Mouse (Mus musculus) hindlimb bud, embryonic 11.5 days (tissue): ENCODE measurements around the gene Plcxd2.

Source experiments
- DNase-seq: peaks from one replicate; pipeline ENCODE4 v3.0.0-alpha.2; 2012; ENCODE audit warnings: low read depth, low spot score; ENCODE audit errors: extremely low spot score

Gene Plcxd2

DNA sequence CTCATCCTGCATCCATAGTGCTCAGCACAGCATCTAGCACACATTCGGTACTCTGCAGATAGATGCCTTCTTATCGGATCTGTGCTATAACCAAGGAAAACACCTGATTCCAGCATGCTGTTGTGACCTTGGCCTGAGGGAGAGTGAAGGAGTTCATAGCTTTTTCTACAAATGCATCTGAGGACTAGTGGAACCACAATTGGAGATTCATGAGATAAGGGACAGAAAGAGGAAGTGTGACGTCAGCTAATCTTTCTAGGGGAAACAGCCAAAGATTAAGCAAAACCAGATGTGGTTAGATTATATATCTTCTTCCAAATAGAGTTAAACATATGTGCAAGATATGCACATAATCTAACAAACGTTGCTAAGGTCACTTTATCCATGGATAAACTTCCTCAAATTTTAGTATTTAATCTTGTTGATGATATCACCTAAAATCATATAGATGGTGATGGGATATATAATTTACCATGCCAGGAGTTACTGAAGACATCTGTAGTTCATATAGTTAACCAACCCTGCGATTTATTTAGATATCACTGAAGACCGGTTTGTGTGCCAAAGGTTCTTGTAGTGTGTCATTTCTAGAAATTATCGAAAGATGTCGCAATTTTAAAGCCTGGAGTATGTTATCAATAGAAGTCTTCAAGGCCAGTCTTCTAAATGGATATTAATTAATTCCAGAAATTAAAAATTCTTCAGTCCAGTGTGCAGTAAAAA is 67.7 kb downstream of the Plcxd2 start:
- DNase-seq: no peak

DNA sequence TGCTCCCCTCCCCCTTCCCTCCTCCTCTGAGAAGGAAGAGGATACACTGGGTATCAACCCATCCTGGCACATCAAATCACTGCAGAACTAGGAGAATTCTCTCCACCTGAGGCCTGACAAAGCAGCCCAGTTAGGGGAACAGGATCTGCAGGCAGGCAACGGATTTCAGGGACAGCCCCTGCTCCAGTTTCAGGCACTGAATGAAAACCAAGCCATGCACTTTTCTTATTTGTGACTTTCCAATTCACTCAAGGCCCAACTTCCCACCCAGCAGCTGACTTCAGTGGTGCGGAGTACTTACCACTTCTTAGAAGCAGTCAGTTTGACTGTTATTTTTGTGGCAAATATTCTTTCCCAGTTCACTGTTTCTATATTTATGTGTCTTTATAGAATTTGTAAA is 69.3 kb downstream of the Plcxd2 start:
- DNase-seq: no peak

- DNase-seq: no peak
Measured at GRCm38 (mm10) chr16:45939436-45939835, 70.6 kb downstream of the Plcxd2 start.

GRCm38 (mm10) chr16:45937381-45937780 is 72.6 kb downstream of the Plcxd2 start:
- no peak for DNase-seq

DNA sequence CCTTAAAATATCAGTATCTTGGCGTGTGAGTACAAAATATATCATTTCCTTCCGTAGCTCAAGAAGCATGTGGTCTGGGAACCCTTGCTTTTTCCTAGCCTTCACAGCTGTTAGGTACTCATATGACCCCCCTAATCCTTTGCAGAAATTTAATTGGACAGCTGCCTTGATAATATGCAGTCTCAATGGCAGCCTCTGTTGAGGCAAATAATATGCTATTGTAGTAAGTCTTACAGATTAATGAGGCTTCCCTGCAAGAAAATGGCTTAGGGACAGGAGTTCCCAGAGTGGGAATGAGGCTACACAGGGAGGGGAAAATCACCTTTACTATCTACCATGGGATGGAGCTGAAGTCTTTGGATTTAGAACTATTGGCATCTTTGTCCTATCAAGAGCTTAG is 73.5 kb downstream of the Plcxd2 start:
- no peak for DNase-seq

GRCm38 (mm10) chr16:45935956-45936483 is 74.0 kb downstream of the Plcxd2 start:
- DNase-seq: no peak

DNA sequence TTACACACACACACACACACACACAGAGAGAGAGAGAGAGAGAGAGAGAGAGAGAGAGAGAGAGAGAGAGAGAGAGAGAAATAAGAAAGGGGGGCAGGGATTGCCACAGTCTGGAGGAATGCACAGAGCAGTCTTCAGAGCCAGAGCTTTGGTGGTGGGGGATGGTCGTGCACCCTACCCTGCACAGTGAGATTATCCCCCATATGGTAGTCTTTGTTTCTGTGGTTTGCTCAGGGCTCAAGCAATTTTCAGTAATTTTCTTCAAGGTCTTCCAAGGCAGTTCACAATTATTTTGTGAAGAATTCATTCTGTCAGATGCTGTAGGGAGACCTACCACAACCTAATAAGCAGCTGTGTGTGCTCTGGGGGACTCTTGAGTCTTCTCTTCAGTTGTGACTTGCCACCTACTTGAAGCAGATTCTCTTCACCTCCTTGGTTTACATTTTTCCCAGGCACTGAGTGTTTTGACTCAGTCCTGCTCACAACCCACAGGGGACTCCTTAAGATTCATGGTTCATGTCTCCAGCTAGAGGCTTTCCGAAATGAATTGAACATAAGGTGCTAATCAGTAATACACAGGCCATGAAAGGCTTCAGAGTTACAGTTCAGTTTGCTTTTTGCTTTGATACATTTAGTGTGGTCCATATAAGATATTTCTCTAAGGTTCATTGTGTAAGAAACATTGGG is 75.2 kb downstream of the Plcxd2 start:
- no peak for DNase-seq

GRCm38 (mm10) chr16:45930308-45930707 is 79.7 kb downstream of the Plcxd2 start:
- no peak for DNase-seq

- DNase-seq: no peak
Measured at GRCm38 (mm10) chr16:45928090-45928489, 81.9 kb downstream of the Plcxd2 start.

GRCm38 (mm10) chr16:45927601-45928000 is 82.4 kb downstream of the Plcxd2 start:
- no peak for DNase-seq

DNA sequence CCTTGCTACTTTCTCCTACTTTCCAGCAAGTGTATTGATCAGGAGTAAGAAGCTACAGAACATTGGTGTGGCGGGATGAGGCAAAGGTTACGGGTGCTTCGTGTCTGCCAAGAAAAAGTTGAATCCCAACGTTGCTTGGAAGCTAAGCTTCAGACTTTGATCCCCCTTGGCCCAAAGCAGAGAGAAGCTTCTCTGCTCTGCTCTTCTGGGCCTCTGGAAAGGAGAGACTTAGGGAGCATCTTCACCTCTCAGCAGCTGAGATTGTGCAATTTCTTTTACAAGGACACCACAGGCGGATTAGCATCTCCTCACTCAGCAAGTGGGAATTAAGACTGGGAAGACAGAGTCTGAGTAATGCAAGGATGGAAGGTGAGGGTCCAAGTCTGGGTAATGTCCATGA is 83.1 kb downstream of the Plcxd2 start:
- no peak for DNase-seq

- DNase-seq: no peak
Measured at GRCm38 (mm10) chr16:45923731-45924424, 86.1 kb downstream of the Plcxd2 start.

- no peak for DNase-seq
Measured at GRCm38 (mm10) chr16:45922546-45923229, 87.3 kb downstream of the Plcxd2 start.

DNA sequence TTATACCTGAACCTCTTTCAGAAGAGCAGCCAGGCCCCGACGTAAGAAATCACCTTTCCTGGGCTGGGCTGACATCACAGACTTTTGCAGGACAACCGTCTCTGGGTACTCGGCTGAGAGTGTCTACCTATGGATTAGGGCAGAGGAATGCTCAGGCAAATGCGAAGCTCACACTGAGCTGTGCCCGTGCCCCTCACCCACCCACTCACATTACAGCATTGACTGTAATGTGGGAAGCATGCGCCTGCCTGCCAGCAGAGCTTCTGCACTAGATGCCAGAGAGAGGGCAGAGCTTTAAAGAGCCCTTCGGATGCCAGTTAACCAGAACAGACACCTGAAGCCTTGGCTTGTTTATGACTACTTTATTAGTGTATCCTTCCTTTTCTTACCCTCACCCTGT is 90.4 kb downstream of the Plcxd2 start:
- no peak for DNase-seq
